Mouse (Mus musculus) cerebellum, adult 2 months (tissue): ENCODE data around the gene Polr2i.

Experiments
- CTCF ChIP-seq: fragments of 200-500 bp; IDR thresholded peaks from 2 replicates; pipeline ENCODE4 v1.5.1; 2011; ENCODE audit warnings: low read depth, mild to moderate bottlenecking, control low read depth, low read length, moderate library complexity, borderline replicate concordance; ENCODE audit not compliant: insufficient read depth
- POLR2A ChIP-seq: fragments of 200-500 bp; IDR thresholded peaks from 2 replicates; pipeline ENCODE4 v1.6.1; 2011; ENCODE audit warnings: low read length, control low read depth, borderline replicate concordance; ENCODE audit not compliant: insufficient read depth

GRCm38 (mm10) chr7:30219293-30220007 lies 12.3 kb upstream of the Polr2i start:
- TF ChIP-seq CTCF (no peak), POLR2A (peak; percentile 44; the same call in 1 of the 2 replicates)
